In the genomic region with DNA sequence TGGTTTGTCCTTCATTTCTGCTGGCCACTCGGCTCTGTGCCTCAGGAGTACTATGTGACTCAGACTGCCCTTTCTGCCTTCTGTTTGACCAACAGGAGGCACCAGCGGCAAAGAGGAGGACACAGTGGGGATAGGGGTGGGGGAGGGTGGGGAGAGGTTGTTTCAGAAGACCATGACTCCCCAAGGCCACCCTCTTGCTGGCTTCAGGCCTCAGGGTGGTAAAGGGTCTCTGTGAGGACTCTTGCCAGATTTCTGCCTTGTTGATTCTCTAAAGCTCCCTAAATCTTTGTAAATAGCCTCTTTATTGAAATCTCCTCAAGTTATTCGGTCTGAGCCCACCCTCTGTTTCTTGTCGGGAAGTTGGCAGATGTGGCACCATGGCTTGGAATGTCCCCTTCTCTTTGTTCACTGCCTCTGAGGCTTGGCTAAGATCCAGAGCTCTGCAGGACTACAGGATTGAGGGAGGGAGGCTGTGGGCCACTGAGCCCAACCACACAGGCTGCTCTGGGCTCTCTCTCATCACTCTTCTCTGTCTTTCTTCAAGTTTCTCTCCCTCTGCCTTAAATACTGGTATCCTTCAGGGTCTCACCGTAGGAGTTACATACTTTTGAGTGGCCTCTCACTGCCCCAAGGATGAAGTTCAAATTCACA, we compare ENCODE assay signal across 8 mouse cellular contexts. TPM values are rescaled to one million over a fixed set of nuclear protein-coding genes. Genes with fewer than 3 reads are reported as not detected.
A peak's percentile ranks its signal among the peaks of the same experiment; 100 is the strongest.
DNase-seq lines count a peak whose midpoint lies in the region; ATAC-seq and TF ChIP-seq lines count a peak whose summit lies in the region.

No protein-coding gene starts in this region.

- H3K4me2 ChIP-seq in kidney, postnatal 0 days (ENCODE audit: low read length) = no peak overlapping the region
- no peak overlapping the region for H3K4me2 ChIP-seq in kidney, embryonic 16.5 days (replicated peaks; ENCODE audit: low read depth, low read length)

- DNase-seq in kidney, postnatal 0 days (ENCODE audit: low spot score) = peak; percentile 54
- DNase-seq in cerebellum, adult 8-10 months = peak; percentile 49
- DNase-seq in frontal cortex, postnatal 36 days (ENCODE audit: low spot score in 2 of 2) = peak; percentile 37 to 48
- DNase-seq in left cerebral cortex, postnatal 10 days (ENCODE audit: extremely low spot score in 1 of 2, low spot score in 2 of 2) = peak; percentile 79 to 80
- DNase-seq in retina, postnatal 7 days (ENCODE audit: low read depth, low spot score) = peak; percentile 28
- DNase-seq in thymus, postnatal 14 days = no peak
- no peak for DNase-seq in kidney, adult 11 months

- H3K4me1 ChIP-seq in kidney, postnatal 0 days (replicated peaks; ENCODE audit: insufficient read depth, low read length) = no peaks in the 10 kb centered on the region
- peaks cover 19% of the 10 kb centered on the region for H3K4me1 ChIP-seq in kidney, embryonic 16.5 days (ENCODE audit: insufficient read depth, low read length)

- 0 out of 2 replicates have a peak, but pooled peaks have one; percentile 26 for TF ChIP-seq CTCF in kidney, postnatal 0 days (IDR thresholded peaks at IDR 0.05; ENCODE audit: low read depth)

- intact Hi-C loops in left cerebral cortex, postnatal 10 days (cut with DNase I) = no loop called here

- no peaks in the 10 kb centered on the region for H3K27me3 ChIP-seq in kidney, postnatal 0 days (ENCODE audit: insufficient read depth, low read length)
- H3K27me3 ChIP-seq in kidney, embryonic 16.5 days (ENCODE audit: insufficient read depth, low read length) = no peaks in the 10 kb centered on the region

- H3K9me3 ChIP-seq in kidney, postnatal 0 days (replicated peaks; ENCODE audit: low read length) = no peaks in the 10 kb centered on the region
- H3K9me3 ChIP-seq in kidney, embryonic 16.5 days (ENCODE audit: low read length) = peaks cover 2% of the 10 kb centered on the region; the same call in 1 of the 2 replicates

- no peak overlapping the region for H3K4me3 ChIP-seq in kidney, postnatal 0 days (replicated peaks; ENCODE audit: low read depth, low read length)
- H3K4me3 ChIP-seq in kidney, embryonic 16.5 days (ENCODE audit: low read length) = no peak overlapping the region

- no peak; the same call in 1 of the 2 replicates for ATAC-seq in kidney, postnatal 0 days (replicated peaks; ENCODE audit: low FRiP score, low read depth)
- no peak; the same call in 1 of the 2 replicates for ATAC-seq in kidney, embryonic 16.5 days (ENCODE audit: low FRiP score, low TSS enrichment)

- H3K27ac ChIP-seq in kidney, postnatal 0 days = no peak overlapping the region
- no peak overlapping the region for H3K27ac ChIP-seq in kidney, embryonic 16.5 days (ENCODE audit: low read length)

- WGBS in kidney, postnatal 0 days = 50% methylated on average over 5 of the region's 5 CpGs
- 57% methylated on average over 5 of the region's 5 CpGs for WGBS in kidney, embryonic 16.5 days

- H3K9ac ChIP-seq in kidney, postnatal 0 days (ENCODE audit: low read depth, low read length) = no peak overlapping the region
- H3K9ac ChIP-seq in kidney, embryonic 16.5 days (replicated peaks; ENCODE audit: low read length) = no peak overlapping the region

- H3K36me3 ChIP-seq in kidney, postnatal 0 days (ENCODE audit: insufficient read depth, low read length) = no peaks in the 10 kb centered on the region
- H3K36me3 ChIP-seq in kidney, embryonic 16.5 days (ENCODE audit: insufficient read depth, low read length) = no peaks in the 10 kb centered on the region

RNA-seq across cellular contexts. Expression of a gene that starts 11.8 kb away (rescaled TPM):
- 12.4 and 15.6 TPM in 2 replicates for polyA plus RNA-seq in kidney, postnatal 0 days (2015; fragmentation: Nextera tagmentation; extraction: Ambion mirVana)
- 19.7 and 20.8 TPM in 2 replicates for polyA plus RNA-seq in kidney, embryonic 16.5 days (2015; fragmentation: Nextera tagmentation; extraction: Ambion mirVana)
- total RNA-seq in left cerebral cortex, postnatal 10 days (2021) = 100 to 1,000 TPM; 495 to 501 TPM

RNA-seq across cellular contexts. Expression of a gene that starts 26.2 kb away (rescaled TPM):
- 31.4 and 34.7 TPM in 2 replicates for polyA plus RNA-seq in kidney, postnatal 0 days (2015; fragmentation: Nextera tagmentation; extraction: Ambion mirVana)
- polyA plus RNA-seq in kidney, embryonic 16.5 days (2015; fragmentation: Nextera tagmentation; extraction: Ambion mirVana) = 31.0 and 31.5 TPM in 2 replicates
- total RNA-seq in left cerebral cortex, postnatal 10 days (2021) = 10 to 100 TPM; 46.1 to 50.2 TPM

RNA-seq across cellular contexts. Expression of a gene that starts 39.9 kb away (rescaled TPM):
- 120 and 131 TPM in 2 replicates for polyA plus RNA-seq in kidney, postnatal 0 days (2015; fragmentation: Nextera tagmentation; extraction: Ambion mirVana)
- 157 and 167 TPM in 2 replicates for polyA plus RNA-seq in kidney, embryonic 16.5 days (2015; fragmentation: Nextera tagmentation; extraction: Ambion mirVana)
- total RNA-seq in left cerebral cortex, postnatal 10 days (2021) = 10 to 100 TPM; 59.3 to 66.2 TPM

Comparison
In these comparisons a context has a peak if more than half of its experiments do, and no peak if none do; other contexts are left out.
1. DNase-seq: peak in kidney, postnatal 0 days (single experiment), cerebellum, adult 8-10 months (single experiment), frontal cortex, postnatal 36 days (2 of 2), left cerebral cortex, postnatal 10 days (2 of 2) and retina, postnatal 7 days (single experiment); none in thymus, postnatal 14 days (single experiment) and kidney, adult 11 months (single experiment).